Mouse (Mus musculus): Measurements from ENCODE around the gene Samd8. TPM values are rescaled to one million over a fixed set of nuclear protein-coding genes. Genes with fewer than 3 reads are reported as not detected.

The Samd8 gene
- polyA plus RNA-seq, 1 experiment from 2014 or later: 13.7 TPM

- Histone ChIP-seq H3K4me2 (ENCODE audit: low read depth, low read length) (no peak overlapping the region), H3K4me1 (ENCODE audit: control insufficient read depth, insufficient read depth, low read length) (no peaks in the 10 kb centered on the region), H3K36me3 (ENCODE audit: control insufficient read depth, insufficient read depth, low read length) (no peaks in the 10 kb centered on the region), H3K9ac (ENCODE audit: low read length) (no peak overlapping the region), H3K27me3 (ENCODE audit: control insufficient read depth, insufficient read depth, low read length) (no peaks in the 10 kb centered on the region), H3K9me3 (replicated peaks; ENCODE audit: control insufficient read depth, low read length) (no peaks in the 10 kb centered on the region), H3K4me3 (replicated peaks; ENCODE audit: low read length) (no peak overlapping the region), H3K27ac (ENCODE audit: low read length) (no peak overlapping the region)
- 24% methylated on average over 17 of the region's 17 CpGs for WGBS
- ATAC-seq (ENCODE audit: insufficient read depth, low FRiP score): no peak
Observed at GRCm38 (mm10) chr14:21719646-21720383, 30.5 kb upstream of the Samd8 start.

DNA sequence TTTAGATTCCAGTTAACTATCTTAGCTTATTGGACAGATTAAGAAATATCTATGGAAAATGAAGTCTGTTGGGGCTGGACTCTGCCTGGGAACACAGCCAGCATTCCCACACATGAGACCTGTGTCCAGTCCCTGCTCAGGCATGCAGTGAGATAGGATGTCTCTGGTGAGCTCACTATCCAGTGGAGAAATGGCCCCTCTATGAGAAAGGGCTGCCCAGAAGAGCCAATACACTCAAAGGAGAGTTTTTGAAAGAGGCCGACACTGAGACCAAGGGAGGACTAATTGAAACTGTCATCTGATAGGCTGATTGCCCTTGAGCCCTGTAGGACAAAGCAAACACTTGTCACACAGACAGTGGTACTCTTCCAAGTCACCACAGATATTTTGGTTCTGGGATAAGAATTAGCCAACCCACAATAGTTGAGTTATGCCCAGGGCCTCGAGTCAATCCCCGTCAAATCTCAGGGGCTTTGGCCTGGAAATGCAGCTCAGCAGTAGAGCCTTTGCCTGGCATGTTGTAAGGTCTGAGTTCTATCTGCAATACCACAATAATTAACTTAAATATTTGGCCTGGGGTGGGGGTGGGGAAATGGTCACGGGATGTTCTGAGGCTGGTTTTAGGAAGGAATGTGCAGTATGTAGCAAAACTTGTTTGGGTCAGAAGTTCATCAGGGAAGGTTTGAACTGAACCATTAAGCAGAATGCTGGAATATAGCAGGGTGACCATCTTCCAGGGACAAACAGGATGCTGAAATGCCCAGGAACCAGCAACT, 29.7 kb upstream of the Samd8 start:
- no peaks in the 10 kb centered on the region for H3K27me3 ChIP-seq (ENCODE audit: control insufficient read depth, insufficient read depth, low read length)
- no peaks in the 10 kb centered on the region for H3K4me1 ChIP-seq (ENCODE audit: control insufficient read depth, insufficient read depth, low read length)
- WGBS: 74% methylated on average over 4 of the region's 4 CpGs
- H3K4me3 ChIP-seq (replicated peaks; ENCODE audit: low read length): no peak overlapping the region
- no peak overlapping the region for H3K27ac ChIP-seq (ENCODE audit: low read length)
- no peaks in the 10 kb centered on the region for H3K9me3 ChIP-seq (replicated peaks; ENCODE audit: control insufficient read depth, low read length)
- no peaks in the 10 kb centered on the region for H3K36me3 ChIP-seq (ENCODE audit: control insufficient read depth, insufficient read depth, low read length)
- ATAC-seq (ENCODE audit: insufficient read depth, low FRiP score): no peak
- H3K9ac ChIP-seq (ENCODE audit: low read length): no peak overlapping the region
- H3K4me2 ChIP-seq (ENCODE audit: low read depth, low read length): no peak overlapping the region

GRCm38 (mm10) chr14:21722021-21722698, 28.2 kb upstream of the Samd8 start:
- Histone ChIP-seq H3K9me3 (replicated peaks; ENCODE audit: control insufficient read depth, low read length) (no peaks in the 10 kb centered on the region), H3K9ac (ENCODE audit: low read length) (no peak overlapping the region), H3K27me3 (ENCODE audit: control insufficient read depth, insufficient read depth, low read length) (no peaks in the 10 kb centered on the region), H3K4me2 (ENCODE audit: low read depth, low read length) (no peak overlapping the region), H3K4me3 (replicated peaks; ENCODE audit: low read length) (no peak overlapping the region), H3K27ac (ENCODE audit: low read length) (no peak overlapping the region), H3K36me3 (ENCODE audit: control insufficient read depth, insufficient read depth, low read length) (no peaks in the 10 kb centered on the region), H3K4me1 (ENCODE audit: control insufficient read depth, insufficient read depth, low read length) (no peaks in the 10 kb centered on the region)
- no peak for ATAC-seq (ENCODE audit: insufficient read depth, low FRiP score)
- 92% methylated on average over 8 of the region's 8 CpGs for WGBS

- H3K27me3 ChIP-seq (ENCODE audit: control insufficient read depth, insufficient read depth, low read length): no peaks in the 10 kb centered on the region
- H3K4me3 ChIP-seq (replicated peaks; ENCODE audit: low read length): no peak overlapping the region
- no peak overlapping the region for H3K4me2 ChIP-seq (ENCODE audit: low read depth, low read length)
- WGBS: 74% methylated on average over 6 of the region's 6 CpGs
- no peaks in the 10 kb centered on the region for H3K36me3 ChIP-seq (ENCODE audit: control insufficient read depth, insufficient read depth, low read length)
- no peaks in the 10 kb centered on the region for H3K4me1 ChIP-seq (ENCODE audit: control insufficient read depth, insufficient read depth, low read length)
- ATAC-seq (ENCODE audit: insufficient read depth, low FRiP score): no peak
- no peak overlapping the region for H3K9ac ChIP-seq (ENCODE audit: low read length)
- no peak overlapping the region for H3K27ac ChIP-seq (ENCODE audit: low read length)
- 0 out of 2 replicates have a peak, but pooled peaks cover 4% of the 10 kb centered on the region for H3K9me3 ChIP-seq (replicated peaks; ENCODE audit: control insufficient read depth, low read length)
Observed at GRCm38 (mm10) chr14:21729031-21729732, 21.1 kb upstream of the Samd8 start.

GRCm38 (mm10) chr14:21729936-21730335, 20.4 kb upstream of the Samd8 start:
- Histone ChIP-seq H3K9ac (ENCODE audit: low read length) (no peak overlapping the region), H3K27me3 (ENCODE audit: control insufficient read depth, insufficient read depth, low read length) (no peaks in the 10 kb centered on the region), H3K4me3 (replicated peaks; ENCODE audit: low read length) (no peak overlapping the region), H3K36me3 (ENCODE audit: control insufficient read depth, insufficient read depth, low read length) (no peaks in the 10 kb centered on the region), H3K4me1 (ENCODE audit: control insufficient read depth, insufficient read depth, low read length) (no peaks in the 10 kb centered on the region), H3K9me3 (replicated peaks; ENCODE audit: control insufficient read depth, low read length) (0 out of 2 replicates have a peak, but pooled peaks cover 4% of the 10 kb centered on the region), H3K4me2 (ENCODE audit: low read depth, low read length) (no peak overlapping the region), H3K27ac (ENCODE audit: low read length) (no peak overlapping the region)
- WGBS: 96% methylated on average over 4 of the region's 4 CpGs
- no peak for ATAC-seq (ENCODE audit: insufficient read depth, low FRiP score)

DNA sequence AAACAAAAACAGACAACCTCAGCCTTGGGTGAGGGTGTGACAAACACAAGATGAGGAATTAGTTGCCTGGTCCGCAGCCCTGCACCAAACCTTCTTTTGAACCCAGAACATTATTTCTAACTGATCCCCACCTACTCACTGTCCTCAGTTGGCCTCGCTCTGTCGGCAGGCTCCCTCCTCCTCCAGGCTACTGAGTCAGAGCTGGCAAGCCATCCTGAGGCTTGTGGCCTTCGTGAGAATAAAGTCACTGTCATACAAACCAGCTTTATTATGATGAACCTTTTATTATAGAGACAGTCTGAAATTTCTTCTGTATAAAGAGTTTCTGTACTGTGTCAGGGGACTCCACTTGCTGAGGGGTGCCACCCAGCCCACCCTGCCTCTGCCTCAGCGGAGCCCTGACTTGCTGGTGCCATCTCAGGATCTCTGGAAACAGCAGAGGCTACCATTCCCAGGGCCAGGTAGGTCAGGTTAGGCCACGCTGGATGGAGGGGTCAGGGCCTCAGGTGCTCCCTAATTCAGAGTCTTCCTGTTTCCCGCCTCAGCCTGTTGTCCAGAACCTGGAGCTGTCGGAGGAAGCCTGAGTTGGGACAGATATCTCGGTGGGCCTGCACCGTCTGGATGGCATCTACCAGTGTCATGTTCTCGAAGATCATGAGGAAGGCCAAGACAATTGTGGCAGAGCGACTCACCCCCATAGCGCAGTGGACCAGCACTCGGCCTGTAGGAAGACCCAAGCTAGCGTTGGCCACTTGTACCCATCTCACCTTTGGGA, 17.0 kb upstream of the Samd8 start:
- 0 out of 2 replicates have a peak, but pooled peaks cover 4% of the 10 kb centered on the region for H3K9me3 ChIP-seq (replicated peaks; ENCODE audit: control insufficient read depth, low read length)
- H3K4me1 ChIP-seq (ENCODE audit: control insufficient read depth, insufficient read depth, low read length): no peaks in the 10 kb centered on the region
- H3K27me3 ChIP-seq (ENCODE audit: control insufficient read depth, insufficient read depth, low read length): no peaks in the 10 kb centered on the region
- no peaks in the 10 kb centered on the region for H3K36me3 ChIP-seq (ENCODE audit: control insufficient read depth, insufficient read depth, low read length)
- no peak overlapping the region for H3K4me3 ChIP-seq (replicated peaks; ENCODE audit: low read length)
- no peak for ATAC-seq (ENCODE audit: insufficient read depth, low FRiP score)
- WGBS: 88% methylated on average over 15 of the region's 15 CpGs
- no peak overlapping the region for H3K4me2 ChIP-seq (ENCODE audit: low read depth, low read length)
- no peak overlapping the region for H3K9ac ChIP-seq (ENCODE audit: low read length)
- no peak overlapping the region for H3K27ac ChIP-seq (ENCODE audit: low read length)

DNA sequence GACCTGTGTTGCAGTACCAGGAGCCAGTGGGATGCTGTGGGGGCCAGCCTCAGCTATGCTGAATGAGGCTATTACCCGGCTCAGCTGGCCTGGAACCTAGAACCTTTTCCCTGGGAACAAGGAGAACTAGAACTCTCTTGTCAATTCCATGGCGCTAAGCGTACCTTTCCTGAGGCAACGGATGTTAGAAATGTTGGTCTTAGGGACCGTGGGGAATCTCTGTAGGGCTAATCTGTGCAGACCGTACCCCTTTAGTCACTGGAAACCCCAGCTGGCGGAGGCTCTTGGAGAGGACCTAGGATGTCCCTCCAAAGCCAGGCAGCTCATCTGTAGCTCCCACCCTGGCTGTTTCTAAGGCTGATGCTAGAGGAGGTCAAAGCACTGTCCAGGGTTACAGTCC, 10.0 kb upstream of the Samd8 start:
- Histone ChIP-seq H3K27me3 (ENCODE audit: control insufficient read depth, insufficient read depth, low read length) (no peaks in the 10 kb centered on the region), H3K36me3 (ENCODE audit: control insufficient read depth, insufficient read depth, low read length) (no peaks in the 10 kb centered on the region), H3K27ac (ENCODE audit: low read length) (no peak overlapping the region), H3K4me3 (replicated peaks; ENCODE audit: low read length) (no peak overlapping the region), H3K9me3 (replicated peaks; ENCODE audit: control insufficient read depth, low read length) (no peaks in the 10 kb centered on the region), H3K9ac (ENCODE audit: low read length) (no peak overlapping the region), H3K4me1 (ENCODE audit: control insufficient read depth, insufficient read depth, low read length) (no peaks in the 10 kb centered on the region), H3K4me2 (ENCODE audit: low read depth, low read length) (no peak overlapping the region)
- WGBS: 92% methylated on average over 7 of the region's 7 CpGs
- no peak for ATAC-seq (ENCODE audit: insufficient read depth, low FRiP score)

GRCm38 (mm10) chr14:21741314-21741713, 9.0 kb upstream of the Samd8 start:
- no peak overlapping the region for H3K27ac ChIP-seq (ENCODE audit: low read length)
- no peaks in the 10 kb centered on the region for H3K27me3 ChIP-seq (ENCODE audit: control insufficient read depth, insufficient read depth, low read length)
- no peak overlapping the region; the same call in 1 of the 2 replicates for H3K9ac ChIP-seq (ENCODE audit: low read length)
- 90% methylated on average over 3 of the region's 3 CpGs for WGBS
- H3K4me3 ChIP-seq (replicated peaks; ENCODE audit: low read length): no peak overlapping the region
- H3K4me1 ChIP-seq (ENCODE audit: control insufficient read depth, insufficient read depth, low read length): no peaks in the 10 kb centered on the region
- H3K9me3 ChIP-seq (replicated peaks; ENCODE audit: control insufficient read depth, low read length): no peaks in the 10 kb centered on the region
- no peak overlapping the region for H3K4me2 ChIP-seq (ENCODE audit: low read depth, low read length)
- H3K36me3 ChIP-seq (ENCODE audit: control insufficient read depth, insufficient read depth, low read length): no peaks in the 10 kb centered on the region
- ATAC-seq (ENCODE audit: insufficient read depth, low FRiP score): no peak
